Mouse (Mus musculus) CD8-positive naive resting alpha-beta T cell, adult 2 months (primary cell): Measurements from ENCODE around the gene Zswim2.
A peak's percentile ranks its signal among the peaks of the same experiment; 100 is the strongest.
"Not testable (repeated sequence)": the region's sequence is repeated elsewhere in the genome, so short reads cannot be mapped to it uniquely, and the experiment has no call there.

Experiments
- DNase-seq, 2 experiments: peaks; one replicate each; pipeline ENCODE4 v3.0.0; 2022; ENCODE audit warnings: low read depth in 2 of 2, low spot score in 2 of 2

The Zswim2 gene

DNA sequence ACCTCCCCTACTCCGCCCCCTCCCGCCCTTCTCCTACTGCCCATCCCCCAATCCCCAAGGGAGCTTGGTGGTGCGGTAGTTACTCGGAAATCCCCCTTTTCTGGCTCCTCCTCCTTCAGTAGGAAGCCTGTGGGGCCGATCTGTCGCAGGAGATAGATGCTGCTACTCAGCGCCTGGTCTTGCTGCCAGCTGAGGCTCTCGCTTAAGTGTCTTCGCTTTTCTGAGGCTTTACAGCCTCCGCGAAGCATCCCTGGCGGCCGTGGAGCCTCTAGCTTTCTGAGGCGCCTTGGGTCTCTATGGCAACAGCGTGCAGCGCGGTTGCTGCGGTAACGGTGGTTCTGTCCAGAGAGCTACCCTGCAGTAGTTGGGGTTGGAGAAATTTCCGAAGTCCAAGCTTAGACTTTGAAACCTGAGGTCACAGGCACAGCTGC is at the start of gene Zswim2:
Zswim2 (minus strand) TSS at position 298 of the 431 bp plus-strand sequence.
- DNase-seq, result peak in 1 of 2 experiments; percentile 20

DNA sequence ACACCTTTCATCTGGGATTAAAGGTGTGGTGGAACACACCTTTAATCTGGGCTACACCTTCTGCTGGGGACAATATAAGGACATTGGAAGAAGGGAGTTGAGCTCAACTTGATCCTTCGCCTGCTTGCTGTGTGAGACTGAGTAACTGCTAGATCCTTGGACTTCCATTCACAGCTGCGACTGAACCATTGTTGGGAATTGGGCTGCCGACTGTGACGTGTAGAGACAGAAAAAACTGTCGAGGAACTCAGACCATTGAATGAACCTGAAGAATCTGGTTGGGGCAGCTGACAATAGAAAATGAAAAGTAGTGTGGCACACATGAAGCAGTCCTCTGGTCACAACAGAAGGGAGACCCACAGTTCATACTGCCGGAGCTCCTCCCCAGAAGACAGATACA is 49.2 kb upstream of the Zswim2 start, which contains the start of gene Gm13691:
Gm13691 (plus strand) TSS at position 301 of the 400 bp plus-strand sequence.
- not testable (repeated sequence) for DNase-seq

DNA sequence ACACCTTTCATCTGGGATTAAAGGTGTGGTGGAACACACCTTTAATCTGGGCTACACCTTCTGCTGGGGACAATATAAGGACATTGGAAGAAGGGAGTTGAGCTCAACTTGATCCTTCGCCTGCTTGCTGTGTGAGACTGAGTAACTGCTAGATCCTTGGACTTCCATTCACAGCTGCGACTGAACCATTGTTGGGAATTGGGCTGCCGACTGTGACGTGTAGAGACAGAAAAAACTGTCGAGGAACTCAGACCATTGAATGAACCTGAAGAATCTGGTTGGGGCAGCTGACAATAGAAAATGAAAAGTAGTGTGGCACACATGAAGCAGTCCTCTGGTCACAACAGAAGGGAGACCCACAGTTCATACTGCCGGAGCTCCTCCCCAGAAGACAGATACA is 43.4 kb upstream of the Zswim2 start, which contains the start of gene Gm13697:
Gm13697 (plus strand) TSS at position 301 of the 400 bp plus-strand sequence.
- not testable (repeated sequence) for DNase-seq

DNA sequence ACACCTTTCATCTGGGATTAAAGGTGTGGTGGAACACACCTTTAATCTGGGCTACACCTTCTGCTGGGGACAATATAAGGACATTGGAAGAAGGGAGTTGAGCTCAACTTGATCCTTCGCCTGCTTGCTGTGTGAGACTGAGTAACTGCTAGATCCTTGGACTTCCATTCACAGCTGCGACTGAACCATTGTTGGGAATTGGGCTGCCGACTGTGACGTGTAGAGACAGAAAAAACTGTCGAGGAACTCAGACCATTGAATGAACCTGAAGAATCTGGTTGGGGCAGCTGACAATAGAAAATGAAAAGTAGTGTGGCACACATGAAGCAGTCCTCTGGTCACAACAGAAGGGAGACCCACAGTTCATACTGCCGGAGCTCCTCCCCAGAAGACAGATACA is 37.6 kb upstream of the Zswim2 start, which contains the start of gene Gm13694:
Gm13694 (plus strand) TSS at position 301 of the 400 bp plus-strand sequence.
- DNase-seq, result not testable (repeated sequence)

DNA sequence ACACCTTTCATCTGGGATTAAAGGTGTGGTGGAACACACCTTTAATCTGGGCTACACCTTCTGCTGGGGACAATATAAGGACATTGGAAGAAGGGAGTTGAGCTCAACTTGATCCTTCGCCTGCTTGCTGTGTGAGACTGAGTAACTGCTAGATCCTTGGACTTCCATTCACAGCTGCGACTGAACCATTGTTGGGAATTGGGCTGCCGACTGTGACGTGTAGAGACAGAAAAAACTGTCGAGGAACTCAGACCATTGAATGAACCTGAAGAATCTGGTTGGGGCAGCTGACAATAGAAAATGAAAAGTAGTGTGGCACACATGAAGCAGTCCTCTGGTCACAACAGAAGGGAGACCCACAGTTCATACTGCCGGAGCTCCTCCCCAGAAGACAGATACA is 31.8 kb upstream of the Zswim2 start, which contains the start of gene Gm13696:
Gm13696 (plus strand) TSS at position 301 of the 400 bp plus-strand sequence.
- DNase-seq, result not testable (repeated sequence)

DNA sequence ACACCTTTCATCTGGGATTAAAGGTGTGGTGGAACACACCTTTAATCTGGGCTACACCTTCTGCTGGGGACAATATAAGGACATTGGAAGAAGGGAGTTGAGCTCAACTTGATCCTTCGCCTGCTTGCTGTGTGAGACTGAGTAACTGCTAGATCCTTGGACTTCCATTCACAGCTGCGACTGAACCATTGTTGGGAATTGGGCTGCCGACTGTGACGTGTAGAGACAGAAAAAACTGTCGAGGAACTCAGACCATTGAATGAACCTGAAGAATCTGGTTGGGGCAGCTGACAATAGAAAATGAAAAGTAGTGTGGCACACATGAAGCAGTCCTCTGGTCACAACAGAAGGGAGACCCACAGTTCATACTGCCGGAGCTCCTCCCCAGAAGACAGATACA is 26.0 kb upstream of the Zswim2 start, which contains the start of gene Gm13695:
Gm13695 (plus strand) TSS at position 301 of the 400 bp plus-strand sequence.
- DNase-seq, result not testable (repeated sequence)

DNA sequence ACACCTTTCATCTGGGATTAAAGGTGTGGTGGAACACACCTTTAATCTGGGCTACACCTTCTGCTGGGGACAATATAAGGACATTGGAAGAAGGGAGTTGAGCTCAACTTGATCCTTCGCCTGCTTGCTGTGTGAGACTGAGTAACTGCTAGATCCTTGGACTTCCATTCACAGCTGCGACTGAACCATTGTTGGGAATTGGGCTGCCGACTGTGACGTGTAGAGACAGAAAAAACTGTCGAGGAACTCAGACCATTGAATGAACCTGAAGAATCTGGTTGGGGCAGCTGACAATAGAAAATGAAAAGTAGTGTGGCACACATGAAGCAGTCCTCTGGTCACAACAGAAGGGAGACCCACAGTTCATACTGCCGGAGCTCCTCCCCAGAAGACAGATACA is 20.2 kb upstream of the Zswim2 start, which contains the start of gene Gm13693:
Gm13693 (plus strand) TSS at position 301 of the 400 bp plus-strand sequence.
- DNase-seq, result not testable (repeated sequence)

DNA sequence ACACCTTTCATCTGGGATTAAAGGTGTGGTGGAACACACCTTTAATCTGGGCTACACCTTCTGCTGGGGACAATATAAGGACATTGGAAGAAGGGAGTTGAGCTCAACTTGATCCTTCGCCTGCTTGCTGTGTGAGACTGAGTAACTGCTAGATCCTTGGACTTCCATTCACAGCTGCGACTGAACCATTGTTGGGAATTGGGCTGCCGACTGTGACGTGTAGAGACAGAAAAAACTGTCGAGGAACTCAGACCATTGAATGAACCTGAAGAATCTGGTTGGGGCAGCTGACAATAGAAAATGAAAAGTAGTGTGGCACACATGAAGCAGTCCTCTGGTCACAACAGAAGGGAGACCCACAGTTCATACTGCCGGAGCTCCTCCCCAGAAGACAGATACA is 14.4 kb upstream of the Zswim2 start, which contains the start of gene Gm13698:
Gm13698 (plus strand) TSS at position 301 of the 400 bp plus-strand sequence.
- DNase-seq, result not testable (repeated sequence)

DNA sequence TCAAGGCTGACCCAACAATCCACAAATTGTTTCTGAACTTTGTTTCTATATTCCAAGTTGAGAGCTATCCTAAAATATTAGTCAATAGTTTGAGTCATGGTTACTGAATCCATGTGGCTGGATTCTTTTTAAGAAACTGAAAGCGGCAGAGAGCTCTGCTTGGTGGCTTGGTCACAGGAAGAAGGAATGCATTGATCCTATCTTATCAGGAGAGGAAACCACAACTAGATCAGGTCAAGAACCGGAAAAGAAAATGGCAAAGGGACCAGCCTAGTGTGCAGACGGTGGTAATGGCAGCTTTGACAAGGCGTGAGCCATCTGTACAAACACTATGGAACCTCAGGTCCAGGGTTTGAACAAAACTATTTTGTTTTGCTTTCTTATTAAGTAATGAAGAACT is 764 bp upstream of the Zswim2 start:
- no peak for DNase-seq

DNA sequence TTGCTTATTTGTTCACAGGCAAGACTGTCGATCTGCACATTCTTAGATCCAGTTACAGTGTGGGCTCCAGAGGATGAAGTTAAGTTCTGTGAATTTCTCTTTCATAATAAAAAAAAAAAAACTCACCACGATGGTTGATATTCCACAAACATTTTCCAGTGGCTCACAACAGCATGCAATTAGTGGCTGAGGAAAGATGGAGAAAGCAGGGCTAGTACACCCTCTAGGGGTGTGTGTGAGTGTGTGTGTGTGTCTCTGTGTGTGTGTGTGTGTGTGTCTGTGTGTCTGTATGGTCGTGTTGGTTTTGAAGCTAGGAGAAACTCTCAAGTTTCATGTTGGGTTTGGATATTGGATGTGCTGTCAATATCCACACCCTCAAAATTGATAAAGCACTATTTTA is 350 bp upstream of the Zswim2 start:
- no peak for DNase-seq

DNA sequence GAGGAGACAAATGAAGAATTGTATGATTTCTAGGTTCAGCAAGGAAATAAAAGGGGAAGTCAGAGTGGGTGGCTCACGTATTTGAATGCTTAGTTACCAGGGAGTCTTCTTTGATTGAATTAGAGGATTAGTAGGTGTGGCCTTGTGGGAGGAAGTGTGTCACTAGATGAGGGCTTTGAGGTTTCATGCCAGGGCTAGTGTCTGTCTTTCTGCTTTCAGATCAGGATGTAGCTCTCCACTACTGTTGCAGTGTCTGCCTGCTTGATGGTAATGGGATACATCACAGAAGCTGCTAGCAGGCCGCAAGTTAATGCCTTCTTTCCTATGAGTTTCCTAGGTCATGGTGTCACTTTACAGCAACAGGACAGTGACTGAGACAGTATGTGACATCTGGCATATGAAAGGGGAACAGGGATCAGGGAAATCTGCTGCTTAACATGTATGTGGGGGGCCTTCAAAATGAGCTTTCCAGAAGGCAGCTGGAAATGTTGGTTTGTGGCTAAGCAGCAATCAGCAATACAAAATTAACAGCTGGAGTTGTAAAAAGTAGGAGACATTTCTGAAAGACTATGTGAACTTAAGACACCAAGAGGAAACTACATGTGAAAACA is 11.4 kb downstream of the Zswim2 start:
- peak; percentile 41 to 58 for DNase-seq

DNA sequence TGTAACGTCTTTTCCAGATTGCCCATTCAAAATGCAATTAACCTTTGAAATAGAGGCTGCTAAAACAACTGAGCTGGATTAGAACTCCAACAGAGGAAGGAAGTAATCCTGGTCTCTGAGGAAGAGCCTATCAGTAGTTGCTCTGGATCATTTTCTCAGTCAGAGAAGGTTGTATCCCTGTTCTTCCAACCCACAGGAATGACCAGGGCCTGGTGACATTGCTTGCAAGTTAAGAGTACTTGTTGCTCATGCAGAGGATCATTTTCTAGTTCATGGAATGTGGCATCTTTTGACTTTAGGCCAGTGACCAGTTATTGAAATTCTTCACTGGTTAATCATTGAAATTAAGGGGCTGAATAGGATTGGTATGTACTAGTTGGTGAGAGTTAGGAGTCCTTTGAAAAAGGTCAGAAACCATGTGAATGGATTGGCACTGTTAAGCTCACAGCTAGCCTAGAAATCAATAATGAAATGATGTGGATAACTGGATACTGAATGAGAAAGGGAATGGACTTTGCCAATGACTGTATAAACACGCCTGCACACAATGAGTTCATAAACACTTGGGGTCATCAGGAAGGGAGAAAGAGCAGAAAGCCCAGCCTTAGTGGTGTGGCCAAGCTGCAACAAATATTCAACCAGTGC is 39.0 kb downstream of the Zswim2 start:
- no peak for DNase-seq

DNA sequence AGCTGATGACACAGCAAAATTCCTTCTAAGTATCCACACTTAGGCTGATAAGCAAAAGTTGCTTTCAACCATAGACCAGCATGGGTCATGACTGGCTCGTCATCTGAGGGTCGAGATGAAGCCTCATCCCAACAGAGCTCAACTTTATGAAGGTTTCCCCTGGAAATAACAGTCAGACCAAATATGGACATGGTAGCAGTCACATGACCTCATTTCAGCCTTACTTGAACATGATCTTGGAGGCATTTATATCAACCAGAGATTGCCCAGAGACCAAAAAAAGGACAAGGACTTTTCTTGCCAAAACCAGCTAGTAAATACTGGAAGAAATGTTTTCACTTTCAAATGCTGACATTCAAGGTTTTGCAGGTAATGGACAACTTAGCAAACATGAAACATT is 47.3 kb downstream of the Zswim2 start:
- DNase-seq, result no peak

DNA sequence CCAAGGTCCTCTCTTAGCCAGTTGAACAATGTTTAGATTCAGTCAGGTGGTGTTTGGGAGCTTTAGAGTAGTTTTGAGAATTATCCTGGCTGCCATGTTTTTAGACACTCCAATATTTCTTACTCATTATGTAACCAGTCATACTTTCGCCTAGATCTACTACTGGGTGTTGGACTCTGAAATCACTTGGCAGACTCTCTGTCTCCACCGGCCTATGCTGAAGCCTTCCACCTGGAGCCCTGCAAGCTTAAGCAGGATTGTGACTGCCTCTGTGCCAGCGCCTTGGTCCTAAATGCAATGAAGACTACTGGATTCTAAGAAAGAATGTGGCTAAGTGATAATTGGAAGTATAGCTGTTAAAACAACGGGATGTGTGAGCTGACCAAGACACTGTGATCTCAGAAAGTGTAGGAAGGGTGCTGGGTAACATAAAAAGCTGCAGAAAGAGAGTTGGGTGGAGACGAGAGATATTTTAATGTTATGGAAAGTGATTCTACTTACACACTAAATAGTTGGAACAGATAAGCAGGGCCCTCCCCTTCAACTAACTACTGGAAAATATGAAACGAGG is 57.1 kb downstream of the Zswim2 start:
- no peak for DNase-seq
